Mouse (Mus musculus): ENCODE results near the gene Mlip.
"Not testable (repeated sequence)": the region's sequence is repeated elsewhere in the genome, so short reads cannot be mapped to it uniquely, and the experiment has no call there.

Mlip gene

DNA sequence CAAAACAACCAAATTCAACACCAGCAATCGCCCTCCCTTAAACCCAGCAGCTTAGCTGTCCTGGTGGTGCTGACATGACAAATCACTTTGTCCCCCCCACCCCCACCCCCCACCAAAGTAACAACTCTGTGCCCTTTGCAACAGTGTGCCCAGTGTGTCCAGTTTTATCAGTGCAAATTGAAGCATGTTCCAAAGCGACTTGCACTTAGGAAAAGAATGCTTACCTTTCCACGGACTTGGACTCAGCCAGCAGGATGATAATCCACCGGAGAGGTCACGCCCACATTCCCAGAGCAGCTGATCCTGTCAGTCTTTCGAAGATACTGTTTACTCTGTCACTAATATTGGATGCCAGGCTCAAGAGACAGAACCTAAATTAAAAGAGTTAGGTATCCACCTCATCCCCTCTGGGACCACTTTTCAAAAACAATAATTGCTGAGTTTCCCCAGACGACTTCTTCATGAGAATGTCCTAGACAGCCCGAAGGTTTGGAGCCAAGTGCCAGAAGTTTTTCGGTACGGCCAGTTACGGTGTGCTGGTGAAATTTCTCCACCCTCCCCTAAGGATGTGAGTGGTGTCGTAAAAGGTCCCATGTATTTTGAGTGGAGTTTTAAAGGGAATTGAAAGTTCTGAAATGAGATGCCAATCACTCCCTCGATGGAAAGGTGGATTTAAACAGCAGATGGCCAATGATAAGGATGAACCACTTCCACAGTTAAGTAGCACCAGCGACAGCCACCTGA is at the start of gene Mlip:
Gene Mlip (minus strand): TSS at position 538 of the 744 bp plus-strand sequence.
- in situ Hi-C loops (cut with MboI; ENCODE audit: low sequenced_read_pairs) = no loop called here

DNA sequence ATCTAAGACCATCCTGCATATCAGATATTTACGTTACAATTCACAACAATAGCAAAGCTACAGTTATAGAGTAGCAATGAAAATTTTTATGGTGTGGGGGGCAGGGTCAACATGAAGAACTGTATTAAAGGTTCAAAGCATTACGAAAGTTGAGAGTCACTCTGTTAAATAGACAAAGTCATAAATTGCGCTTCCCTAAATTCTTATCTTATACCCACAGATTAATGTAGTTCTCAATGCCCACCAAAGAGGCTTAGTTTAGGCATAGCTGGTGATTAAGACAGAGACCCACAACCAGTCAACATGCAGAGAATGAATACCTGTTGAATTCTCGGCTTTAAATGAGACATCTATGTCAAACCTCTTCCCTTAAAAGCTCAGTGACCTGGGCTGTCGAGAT is 47.0 kb upstream of the Mlip start:
- in situ Hi-C loops (cut with MboI; ENCODE audit: low sequenced_read_pairs) = no loop called here

DNA sequence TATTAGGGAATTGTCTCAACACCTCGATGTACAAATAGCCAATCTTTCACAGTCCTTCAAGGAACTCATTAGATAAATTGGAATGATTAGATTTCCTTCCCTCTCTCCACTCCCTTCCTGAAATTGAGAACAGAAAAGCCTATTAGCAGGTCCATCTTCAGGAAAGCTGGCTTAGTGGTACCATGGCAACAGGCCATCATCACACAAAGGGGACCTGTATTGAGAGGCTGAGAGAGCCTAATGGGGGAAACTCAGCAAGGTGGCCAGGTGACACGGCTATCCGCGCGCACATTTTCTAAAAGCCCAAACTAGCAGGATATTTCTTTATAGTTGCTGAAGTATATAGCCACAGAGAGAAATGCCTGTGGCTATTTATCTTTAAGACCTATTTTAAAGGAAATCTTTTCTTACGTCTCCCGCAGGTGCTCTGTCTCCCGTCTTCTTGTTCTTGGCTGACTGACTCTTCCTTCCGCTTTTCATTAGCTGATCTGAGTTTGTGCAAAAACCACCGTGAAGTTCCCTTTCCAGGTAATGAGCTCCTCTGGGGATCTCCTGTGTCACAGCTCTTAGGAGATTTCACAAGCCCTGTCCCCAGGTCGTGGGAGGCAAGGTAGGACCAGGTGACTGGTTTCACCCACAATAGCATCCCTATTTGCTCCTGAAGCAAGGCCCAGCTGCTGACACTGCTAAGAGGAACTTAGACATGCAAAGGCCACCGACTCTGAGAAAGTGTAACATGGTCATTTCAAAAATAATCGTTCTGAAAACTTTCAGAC is 46.3 kb upstream of the Mlip start:
- in situ Hi-C loops (cut with MboI; ENCODE audit: low sequenced_read_pairs) = no loop called here

DNA sequence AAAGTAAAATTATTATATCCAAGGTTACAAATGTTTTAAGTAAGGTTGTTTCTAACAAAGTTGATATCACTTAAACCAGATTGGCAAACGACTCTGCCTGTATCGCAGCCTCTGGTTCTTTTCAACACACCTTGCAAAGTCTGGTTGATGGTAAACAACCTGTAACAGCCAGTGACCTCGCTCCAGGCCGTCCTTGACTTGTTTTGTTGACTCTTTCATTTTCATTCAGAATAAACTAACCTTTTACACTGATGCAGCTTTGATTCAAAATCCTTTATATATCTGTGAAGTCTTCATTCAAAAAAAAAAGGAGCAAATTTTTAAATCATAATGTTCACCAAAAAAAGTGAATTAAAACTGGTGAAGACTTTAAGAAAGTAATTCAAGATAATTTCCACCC is 44.3 kb upstream of the Mlip start:
- in situ Hi-C loops (cut with MboI; ENCODE audit: low sequenced_read_pairs) = no loop called here

DNA sequence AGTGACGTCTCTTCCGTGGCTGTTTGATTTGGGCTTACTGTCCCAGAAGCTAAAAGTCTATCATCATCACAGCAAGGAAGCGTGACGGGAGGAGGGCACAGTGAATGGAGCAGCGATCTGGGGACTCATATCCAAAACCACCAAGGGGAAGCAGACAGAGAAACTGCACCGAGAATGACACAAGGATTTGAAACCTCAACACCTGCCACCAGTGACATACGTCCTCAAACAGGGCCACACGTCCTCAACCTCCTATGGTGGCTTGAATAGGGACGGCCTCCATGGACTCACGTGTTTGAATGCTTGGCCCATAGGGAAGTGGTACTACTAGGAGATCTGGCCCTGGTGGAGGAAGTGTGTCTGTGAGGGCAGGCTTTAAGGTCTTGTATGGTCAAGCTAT is 38.5 kb upstream of the Mlip start:
- in situ Hi-C loops (cut with MboI; ENCODE audit: low sequenced_read_pairs) = no loop called here

DNA sequence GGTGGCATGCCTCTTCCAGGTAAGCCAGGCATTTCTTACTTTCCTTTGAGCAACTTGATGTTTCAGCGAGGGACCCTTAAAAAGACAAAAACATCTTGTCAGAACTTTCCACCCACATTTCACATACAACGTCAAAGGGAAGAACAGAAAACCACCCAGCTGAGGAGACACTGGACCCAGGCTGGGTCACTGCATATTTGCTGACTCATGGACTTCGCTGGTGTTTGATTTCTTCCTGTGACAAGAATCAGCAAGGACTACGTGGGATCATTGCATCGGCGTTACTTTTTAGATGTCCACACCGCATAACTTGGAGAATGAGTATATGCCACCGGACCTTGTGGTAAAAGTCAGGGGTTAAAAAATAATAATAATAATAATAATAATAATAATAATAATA is 36.2 kb upstream of the Mlip start:
- in situ Hi-C loops (cut with MboI; ENCODE audit: low sequenced_read_pairs) = no loop called here

DNA sequence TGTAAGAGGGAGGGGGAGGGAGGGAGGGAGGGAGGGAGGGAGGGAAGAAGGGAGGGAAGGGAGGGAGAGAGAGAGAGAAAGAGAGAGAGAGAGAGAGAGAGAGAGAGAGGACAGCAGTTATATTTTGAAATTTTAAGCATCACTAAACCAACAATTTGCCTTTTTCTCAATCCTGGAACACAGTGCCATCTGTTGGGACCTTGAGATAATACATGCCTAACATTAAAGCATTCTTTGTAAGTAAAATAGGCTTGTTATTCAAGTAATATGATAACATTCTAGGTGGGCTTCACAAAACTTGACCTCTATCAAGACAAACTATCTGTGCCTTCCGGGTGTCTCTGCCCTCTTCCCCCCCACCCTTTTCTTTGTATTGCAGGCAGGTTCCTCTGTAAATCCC is 34.0 kb upstream of the Mlip start:
- in situ Hi-C loops (cut with MboI; ENCODE audit: low sequenced_read_pairs) = no loop called here

DNA sequence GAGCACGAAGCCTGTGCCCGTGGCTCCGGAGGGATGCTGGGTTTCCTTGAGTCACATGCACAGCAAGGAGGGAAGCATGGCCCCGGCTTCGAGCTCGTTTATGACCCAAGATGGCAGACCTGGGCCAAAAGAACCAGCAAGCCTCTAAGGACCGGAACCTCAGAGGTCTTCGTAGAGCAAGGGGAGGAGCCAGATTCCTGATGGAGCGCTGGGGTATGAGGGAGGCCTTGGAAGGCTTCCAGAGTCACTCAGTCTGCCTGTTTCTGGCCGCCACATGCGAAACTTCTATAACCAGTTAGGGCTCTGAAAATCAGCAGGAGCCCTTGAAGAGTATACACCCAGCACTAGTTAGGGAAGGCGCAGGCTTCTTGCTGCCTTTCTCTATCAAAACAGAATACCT is 32.8 kb upstream of the Mlip start:
- in situ Hi-C loops (cut with MboI; ENCODE audit: low sequenced_read_pairs) = no loop called here

DNA sequence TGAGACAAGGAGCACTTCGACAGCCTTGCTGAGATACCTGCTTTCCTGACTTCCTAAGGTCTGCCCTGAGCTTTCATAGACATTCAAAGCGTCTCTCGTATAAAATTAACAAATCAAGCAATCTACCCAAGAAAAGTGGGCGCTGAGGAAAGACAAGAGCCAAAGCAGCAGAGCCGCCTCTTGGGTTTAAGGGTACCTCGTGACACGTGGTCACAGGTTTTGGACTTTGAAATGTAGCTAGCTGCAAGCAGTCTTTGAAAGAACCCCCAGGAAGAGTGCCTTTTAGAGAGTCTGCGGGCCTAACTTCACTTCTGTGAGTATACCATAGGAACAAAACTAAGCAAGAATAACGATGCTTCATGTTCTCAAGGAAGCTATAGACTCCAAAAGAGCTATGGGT is 31.9 kb upstream of the Mlip start:
- in situ Hi-C loops (cut with MboI; ENCODE audit: low sequenced_read_pairs) = no loop called here

DNA sequence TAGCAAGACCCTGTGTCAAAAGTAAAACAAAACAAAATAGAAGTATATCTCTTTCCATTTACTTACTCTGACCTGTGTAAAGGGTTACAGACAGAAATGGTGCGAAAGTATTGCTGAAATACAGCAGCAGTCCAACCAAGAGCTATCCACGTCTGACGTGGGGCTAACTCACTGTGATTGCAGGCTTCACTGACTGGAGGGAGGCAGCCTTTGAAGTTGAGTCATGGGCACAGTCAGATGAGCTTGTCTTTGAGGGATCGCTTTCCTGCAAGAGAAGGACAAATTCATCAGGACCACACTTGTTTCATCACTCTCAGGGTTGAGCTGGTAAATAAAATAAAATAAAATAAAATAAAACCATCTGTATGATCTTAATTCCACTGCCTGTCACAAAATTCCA is 31.2 kb upstream of the Mlip start:
- in situ Hi-C loops (cut with MboI; ENCODE audit: low sequenced_read_pairs) = no loop called here

DNA sequence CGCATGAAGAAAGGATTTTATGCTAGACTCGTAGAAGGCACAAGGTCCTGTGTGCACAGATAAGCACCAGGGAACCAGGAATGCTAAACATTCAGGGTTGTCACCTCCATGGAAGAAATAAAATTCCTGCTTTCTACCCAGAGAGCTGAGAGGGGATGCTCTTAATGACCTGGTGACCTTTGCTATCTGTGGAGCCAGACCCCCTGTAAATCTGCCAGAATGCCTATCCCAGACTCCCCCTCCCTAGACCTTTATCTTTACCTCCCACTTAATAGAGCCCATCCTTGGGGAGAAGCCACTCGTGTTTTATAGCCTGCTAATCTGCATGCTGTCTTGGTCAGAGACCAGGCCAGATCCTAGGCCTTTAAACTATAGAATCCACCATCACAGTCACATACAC is 29.7 kb upstream of the Mlip start:
- in situ Hi-C loops (cut with MboI; ENCODE audit: low sequenced_read_pairs) = no loop called here

DNA sequence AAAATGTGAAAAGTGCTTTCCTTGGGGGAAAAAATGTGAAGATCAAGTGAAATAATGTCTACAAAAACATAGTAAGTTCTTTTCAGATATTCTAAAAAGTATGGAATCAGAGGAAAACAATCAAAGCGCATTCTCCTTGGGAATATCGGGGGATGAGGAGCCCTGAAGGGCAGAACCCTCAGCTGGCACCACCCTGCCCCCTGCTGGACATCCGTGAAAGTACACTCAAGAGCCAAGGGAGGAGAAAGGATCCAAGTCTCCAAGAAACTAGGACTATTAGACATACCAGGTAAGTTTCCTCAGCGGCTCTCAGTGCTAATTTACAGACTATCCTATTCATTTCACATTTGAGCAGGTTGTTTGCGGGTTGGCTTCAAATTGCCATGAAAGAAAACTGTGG is 28.8 kb upstream of the Mlip start:
- in situ Hi-C loops (cut with MboI; ENCODE audit: low sequenced_read_pairs) = no loop called here

DNA sequence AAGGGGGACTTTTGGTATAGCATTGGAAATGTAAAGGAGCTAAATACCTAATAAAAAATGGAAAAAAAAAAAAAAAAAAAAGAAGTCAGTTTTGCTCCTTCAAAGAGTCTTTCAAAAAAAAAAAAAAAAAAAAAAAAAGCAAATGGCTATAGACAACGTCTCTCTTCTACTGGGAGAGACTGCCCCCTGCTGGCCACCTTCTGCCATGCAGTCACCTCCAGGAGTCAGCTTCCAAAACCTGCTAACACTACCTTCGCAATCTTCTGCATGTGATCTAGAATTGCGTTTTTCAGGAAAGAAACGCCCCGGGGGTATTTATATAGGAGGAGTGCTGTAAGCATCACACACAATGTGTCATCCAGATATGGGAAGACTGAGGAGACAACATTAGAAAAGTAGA is 26.9 kb upstream of the Mlip start:
- in situ Hi-C loops (cut with MboI; ENCODE audit: low sequenced_read_pairs) = loop anchor here (10.0 kb wide), 1 partner anchor 1115 kb away; no protein-coding TSS in a partner anchor

DNA sequence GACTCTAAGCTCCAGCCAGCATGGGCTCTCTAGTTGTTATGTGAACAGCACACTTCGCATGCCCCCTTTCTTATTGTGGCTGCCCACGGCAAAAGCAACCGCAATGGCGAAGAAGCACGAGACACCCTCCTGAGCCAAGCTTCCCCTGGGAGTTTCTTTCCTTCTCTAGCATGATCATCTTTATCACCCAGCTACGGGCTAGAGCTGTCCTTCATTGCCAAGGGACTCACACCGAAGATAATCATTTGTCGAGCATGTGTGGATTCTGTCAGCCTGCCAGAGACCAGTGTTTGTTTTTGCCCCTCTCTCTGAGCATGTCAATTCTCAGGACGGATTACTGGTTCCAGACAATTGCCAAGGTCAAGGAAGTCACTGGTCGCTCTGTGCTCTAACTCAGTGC is 24.9 kb upstream of the Mlip start:
- in situ Hi-C loops (cut with MboI; ENCODE audit: low sequenced_read_pairs) = loop anchor here (10.0 kb wide), 1 partner anchor 1113 kb away; no protein-coding TSS in a partner anchor

DNA sequence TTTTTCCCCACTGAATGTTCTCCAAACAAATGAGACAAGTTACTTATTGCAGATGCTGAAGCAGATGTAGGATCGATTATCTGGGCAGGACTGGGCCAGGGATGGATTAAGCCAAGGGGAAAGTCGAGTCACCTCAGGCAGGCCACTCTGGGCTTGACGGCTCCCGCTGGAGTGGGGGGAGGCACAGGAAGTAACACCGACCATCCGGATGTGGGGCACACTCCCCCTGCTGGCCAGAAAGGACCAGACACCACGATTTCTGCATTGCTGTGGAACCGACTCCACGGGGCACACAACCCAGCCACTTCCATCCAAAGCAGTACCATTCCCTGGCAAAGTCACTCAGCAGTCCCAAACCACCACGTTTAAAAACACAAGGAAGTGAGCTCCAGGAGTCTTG is 24.3 kb upstream of the Mlip start:
- in situ Hi-C loops (cut with MboI; ENCODE audit: low sequenced_read_pairs) = loop anchor here (10.0 kb wide), 1 partner anchor 1112 kb away; no protein-coding TSS in a partner anchor

DNA sequence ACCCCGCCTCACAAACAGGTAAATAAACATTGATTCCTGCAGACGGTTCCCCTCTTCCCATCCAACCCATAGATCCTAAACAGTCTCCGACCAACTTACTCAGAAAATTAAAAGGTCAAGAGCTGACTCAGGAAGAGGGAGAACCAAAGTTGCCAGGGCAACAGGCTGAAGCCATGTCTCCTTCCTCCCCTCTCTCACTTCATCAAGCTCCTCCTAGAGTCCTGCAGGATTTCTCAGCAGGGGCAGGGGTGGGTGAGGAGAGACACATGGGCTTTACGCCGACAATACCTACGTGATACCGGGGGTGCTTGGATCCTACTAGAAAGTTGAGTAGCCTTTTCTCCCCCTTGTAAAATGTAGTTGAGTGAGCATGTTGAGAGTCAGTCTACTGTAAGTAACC is 23.8 kb upstream of the Mlip start:
- in situ Hi-C loops (cut with MboI; ENCODE audit: low sequenced_read_pairs) = loop anchor here (10.0 kb wide), 1 partner anchor 1112 kb away; no protein-coding TSS in a partner anchor

DNA sequence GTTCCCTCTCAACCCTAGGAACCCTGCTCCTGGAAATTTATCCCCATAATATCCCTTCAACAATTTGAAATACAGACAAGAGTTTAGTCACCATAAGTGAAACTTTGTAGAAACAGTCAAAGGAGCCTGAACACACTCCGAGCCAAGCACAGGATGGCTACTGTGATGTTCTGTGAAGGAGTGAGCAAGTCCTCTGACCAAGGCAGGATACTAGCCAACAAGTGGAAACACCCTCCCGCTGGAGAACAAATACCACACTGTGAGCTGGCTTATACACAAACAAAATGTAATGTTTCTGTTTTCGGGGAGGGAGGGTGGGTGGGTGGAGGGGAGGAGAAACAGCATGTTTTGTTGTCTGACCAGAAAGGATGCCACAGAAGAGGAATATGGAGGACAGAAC is 17.9 kb upstream of the Mlip start:
- in situ Hi-C loops (cut with MboI; ENCODE audit: low sequenced_read_pairs) = loop anchor here (10.0 kb wide), 1 partner anchor 1106 kb away; no protein-coding TSS in a partner anchor

DNA sequence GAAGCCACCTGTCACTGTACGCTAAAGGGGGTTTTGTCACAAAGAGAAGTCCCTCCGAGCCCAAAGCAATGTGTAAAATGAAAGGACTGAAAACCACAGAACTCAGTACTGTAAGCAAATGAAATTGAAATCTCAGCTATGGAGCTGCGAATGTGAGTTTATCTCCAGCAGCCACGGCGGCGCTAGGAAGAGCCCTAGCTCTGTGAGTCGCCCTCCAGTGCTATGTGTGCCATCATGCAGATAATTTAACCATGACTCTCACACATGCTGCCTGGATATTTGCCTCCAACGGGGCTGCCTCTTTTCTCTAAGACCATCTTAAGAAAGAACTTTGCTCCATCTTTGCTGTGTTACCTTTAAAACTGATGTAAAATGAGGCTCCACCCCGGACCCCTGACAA is 16.5 kb upstream of the Mlip start:
- in situ Hi-C loops (cut with MboI; ENCODE audit: low sequenced_read_pairs) = no loop called here

DNA sequence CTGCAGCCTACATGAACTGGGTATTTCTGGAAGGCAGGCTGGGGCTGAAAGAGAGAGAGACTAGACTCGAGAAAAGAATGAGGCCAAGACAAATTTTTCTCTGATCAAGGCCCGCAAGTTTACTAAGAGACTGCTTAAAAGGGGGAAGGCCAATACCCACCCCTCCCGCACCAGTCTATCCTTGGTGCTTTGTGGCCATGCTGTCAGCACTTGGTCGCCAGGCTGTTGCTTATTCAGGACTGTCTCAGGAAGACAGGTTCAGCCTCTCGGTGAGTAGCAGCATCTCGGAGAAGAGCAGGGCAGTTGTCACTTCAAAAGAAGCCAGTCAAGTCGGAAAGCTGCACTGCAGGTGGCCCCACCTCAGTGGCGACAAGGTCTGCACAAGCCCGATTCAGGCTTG is 11.9 kb upstream of the Mlip start:
- in situ Hi-C loops (cut with MboI; ENCODE audit: low sequenced_read_pairs) = not testable (repeated sequence)

DNA sequence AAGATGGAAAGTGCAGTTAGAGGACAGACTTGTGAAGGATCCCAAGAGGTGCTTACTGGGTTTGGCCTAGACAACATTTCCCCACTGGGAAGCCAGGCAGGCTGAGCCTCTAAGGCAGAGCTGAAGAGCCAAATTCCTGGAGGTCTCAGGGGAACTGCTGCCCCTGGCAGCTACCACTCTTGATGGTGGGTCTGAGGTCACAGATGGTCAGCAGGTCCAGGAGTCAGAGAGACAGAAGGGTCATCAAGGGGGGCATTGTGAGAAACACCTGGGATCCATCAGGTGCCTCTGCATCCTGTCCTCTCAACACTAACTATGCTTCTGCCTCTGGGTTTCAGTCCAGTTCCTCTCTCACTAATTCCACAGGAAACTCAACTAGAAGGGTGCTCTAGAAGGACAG is 10.1 kb upstream of the Mlip start:
- in situ Hi-C loops (cut with MboI; ENCODE audit: low sequenced_read_pairs) = no loop called here

DNA sequence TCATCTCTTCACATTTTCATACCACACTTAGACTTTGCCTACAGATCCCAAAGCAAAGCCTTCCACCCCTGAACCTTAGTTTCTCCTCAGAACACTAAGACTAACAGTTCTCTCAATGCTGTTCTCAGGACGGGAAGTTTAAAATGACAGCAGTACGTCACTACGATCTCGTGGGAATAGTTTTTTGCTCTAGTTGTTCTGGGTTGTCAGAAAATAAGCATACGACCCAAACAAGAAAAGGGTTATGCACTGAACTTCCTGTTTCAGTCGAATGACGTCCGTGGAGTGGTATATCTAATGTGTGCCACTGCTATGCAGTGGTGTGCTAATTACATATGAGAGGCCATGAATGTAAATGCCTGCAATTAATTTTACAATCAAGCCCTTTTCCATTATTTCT is 7.9 kb upstream of the Mlip start:
- in situ Hi-C loops (cut with MboI; ENCODE audit: low sequenced_read_pairs) = no loop called here

DNA sequence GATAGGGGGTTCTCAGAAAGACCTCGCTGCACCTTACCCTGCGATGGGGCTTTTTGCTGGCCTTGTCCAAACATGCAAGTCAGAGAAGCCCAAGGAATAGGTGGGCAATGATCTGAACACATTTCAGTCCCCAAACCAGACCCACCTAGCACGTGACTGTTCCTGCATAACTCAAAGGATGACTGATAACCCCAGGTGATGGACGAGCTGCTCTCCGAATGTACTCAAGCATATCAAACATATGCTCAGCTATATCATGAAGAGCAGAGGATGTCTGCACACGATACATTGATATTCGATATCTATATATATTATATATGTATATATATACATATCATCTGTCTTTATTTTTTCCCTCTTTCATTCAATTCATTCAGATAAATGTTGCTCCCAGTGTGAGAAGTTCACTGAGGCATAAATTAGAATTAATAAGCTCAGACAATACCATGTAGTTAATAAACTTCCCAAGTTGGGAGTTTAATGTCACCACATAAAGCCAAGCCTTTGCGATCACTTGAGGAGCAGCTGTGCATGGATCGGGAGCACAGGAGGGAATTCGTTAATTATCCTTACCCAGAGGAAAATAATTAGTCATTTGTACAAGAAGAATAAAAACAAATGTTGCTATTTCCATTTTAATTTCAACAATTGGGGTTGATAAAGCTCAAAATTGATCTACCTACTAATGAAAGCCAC is 6.7 kb upstream of the Mlip start:
- in situ Hi-C loops (cut with MboI; ENCODE audit: low sequenced_read_pairs) = no loop called here

Measured in CH12F3 (cell line).